Mouse (Mus musculus): ENCODE results near the gene Ms4a12. TPM values are rescaled to one million over a fixed set of nuclear protein-coding genes. Genes with fewer than 3 reads are reported as not detected.

Gene Ms4a12
- polyA plus RNA-seq, 1 experiment from 2014 or later = not detected

GRCm38 (mm10) chr19:11234921-11235735 lies 2.9 kb upstream of the Ms4a12 start:
- Histone ChIP-seq H3K4me2 (no peak overlapping the region), H3K36me3 (no peaks in the 10 kb centered on the region), H3K9ac (no peak overlapping the region), H3K9me3 (no peaks in the 10 kb centered on the region), H3K27ac (replicated peaks) (no peak overlapping the region), H3K27me3 (no peaks in the 10 kb centered on the region), H3K4me3 (no peak overlapping the region), H3K4me1 (replicated peaks) (no peaks in the 10 kb centered on the region)
- WGBS = 77% methylated on average over 5 of the region's 5 CpGs
- ATAC-seq (ENCODE audit: low FRiP score, low read depth) = no peak

- Histone ChIP-seq H3K9me3 (no peaks in the 10 kb centered on the region), H3K4me3 (no peak overlapping the region), H3K4me1 (replicated peaks) (no peaks in the 10 kb centered on the region), H3K27ac (replicated peaks) (no peak overlapping the region), H3K27me3 (no peaks in the 10 kb centered on the region), H3K9ac (no peak overlapping the region), H3K36me3 (no peaks in the 10 kb centered on the region), H3K4me2 (no peak overlapping the region)
- no peak for ATAC-seq (ENCODE audit: low FRiP score, low read depth)
- WGBS = 79% methylated on average over 5 of the region's 5 CpGs
Measured at GRCm38 (mm10) chr19:11234244-11234643, 2.0 kb upstream of the Ms4a12 start.

- WGBS = 67% methylated on average over 12 of the region's 12 CpGs
- ATAC-seq (ENCODE audit: low FRiP score, low read depth) = no peak
- Histone ChIP-seq H3K27ac (replicated peaks) (no peak within 1 kb of the TSS), H3K36me3 (no peaks in the 10 kb centered on the region), H3K4me3 (no peak within 1 kb of the TSS), H3K9me3 (no peaks in the 10 kb centered on the region), H3K27me3 (no peaks in the 10 kb centered on the region), H3K4me1 (replicated peaks) (no peaks in the 10 kb centered on the region), H3K4me2 (no peak within 1 kb of the TSS), H3K9ac (no peak within 1 kb of the TSS)
Measured at GRCm38 (mm10) chr19:11196546-11196945, 35.7 kb downstream of the Ms4a12 start, which contains the start of gene Ms4a13. Gene Ms4a13, minus strand, starts transcription at chr19:11196737.

- no peaks in the 10 kb centered on the region for H3K4me1 ChIP-seq (replicated peaks)
- no peaks in the 10 kb centered on the region for H3K36me3 ChIP-seq
- no peak overlapping the region for H3K9ac ChIP-seq
- H3K4me2 ChIP-seq = no peak overlapping the region
- no peaks in the 10 kb centered on the region for H3K27me3 ChIP-seq
- WGBS = 62% methylated on average over 1 of the region's 1 CpGs
- H3K4me3 ChIP-seq = no peak overlapping the region
- no peak overlapping the region for H3K27ac ChIP-seq (replicated peaks)
- no peak for ATAC-seq (ENCODE audit: low FRiP score, low read depth)
- H3K9me3 ChIP-seq = no peaks in the 10 kb centered on the region
Measured at GRCm38 (mm10) chr19:11192552-11192951, 39.7 kb downstream of the Ms4a12 start.

- H3K36me3 ChIP-seq = no peaks in the 10 kb centered on the region
- 20% methylated on average over 5 of the region's 5 CpGs for WGBS
- H3K4me1 ChIP-seq (replicated peaks) = no peaks in the 10 kb centered on the region
- no peak for ATAC-seq (ENCODE audit: low FRiP score, low read depth)
- H3K27me3 ChIP-seq = no peaks in the 10 kb centered on the region
- H3K27ac ChIP-seq (replicated peaks) = no peak overlapping the region
- H3K9me3 ChIP-seq = no peaks in the 10 kb centered on the region
- no peak overlapping the region for H3K4me2 ChIP-seq
- H3K9ac ChIP-seq = no peak overlapping the region
- no peak overlapping the region for H3K4me3 ChIP-seq
Measured at GRCm38 (mm10) chr19:11184121-11184520, 48.1 kb downstream of the Ms4a12 start.

GRCm38 (mm10) chr19:11177464-11177863 lies 54.8 kb downstream of the Ms4a12 start:
- Histone ChIP-seq H3K36me3 (no peaks in the 10 kb centered on the region), H3K27ac (replicated peaks) (0 out of 2 replicates have a peak overlapping the region, but pooled peaks have one; percentile 30), H3K4me2 (no peak overlapping the region), H3K9ac (no peak overlapping the region), H3K27me3 (no peaks in the 10 kb centered on the region), H3K4me3 (no peak overlapping the region), H3K4me1 (replicated peaks) (no peaks in the 10 kb centered on the region), H3K9me3 (no peaks in the 10 kb centered on the region)
- 51% methylated on average over 2 of the region's 2 CpGs for WGBS
- no peak for ATAC-seq (ENCODE audit: low FRiP score, low read depth)

- ATAC-seq (ENCODE audit: low FRiP score, low read depth) = no peak
- H3K4me2 ChIP-seq = no peak within 1 kb of the TSS
- H3K9me3 ChIP-seq = no peaks in the 10 kb centered on the region
- H3K27me3 ChIP-seq = no peaks in the 10 kb centered on the region
- H3K9ac ChIP-seq = no peak within 1 kb of the TSS
- no peak within 1 kb of the TSS for H3K4me3 ChIP-seq
- H3K27ac ChIP-seq (replicated peaks) = no peak within 1 kb of the TSS
- no peaks in the 10 kb centered on the region for H3K36me3 ChIP-seq
- WGBS = 46% methylated on average over 10 of the region's 10 CpGs
- no peaks in the 10 kb centered on the region for H3K4me1 ChIP-seq (replicated peaks)
Measured at GRCm38 (mm10) chr19:11165172-11165571, 67.1 kb downstream of the Ms4a12 start, which contains the start of gene 1700025F22Rik. Gene 1700025F22Rik, minus strand, starts transcription at chr19:11165320.

Other genes with a start within 250 kb of the Ms4a12 start
- gene Ms4a15, start 239.2 kb downstream of the Ms4a12 start, polyA plus RNA-seq (2015; fragmentation: Nextera tagmentation; extraction: Ambion mirVana) = 0.17 TPM in 1 of 2 replicates, not detected in the other
- gene Ms4a18, start 214.4 kb downstream of the Ms4a12 start, polyA plus RNA-seq (2015; fragmentation: Nextera tagmentation; extraction: Ambion mirVana) = not detected in 2 replicates
- not detected in 2 replicates for gene Ms4a8a, start 151.3 kb downstream of the Ms4a12 start, polyA plus RNA-seq (2015; fragmentation: Nextera tagmentation; extraction: Ambion mirVana)
- gene 1700017D01Rik, start 101.6 kb downstream of the Ms4a12 start, polyA plus RNA-seq (2015; fragmentation: Nextera tagmentation; extraction: Ambion mirVana) = not detected in 2 replicates
- gene 1700025F22Rik, start 67.1 kb downstream of the Ms4a12 start, polyA plus RNA-seq (2015; fragmentation: Nextera tagmentation; extraction: Ambion mirVana) = not detected in 2 replicates
- not detected in 2 replicates for gene Ms4a13, start 35.7 kb downstream of the Ms4a12 start, polyA plus RNA-seq (2015; fragmentation: Nextera tagmentation; extraction: Ambion mirVana)
- gene Ms4a1, start 33.8 kb upstream of the Ms4a12 start, polyA plus RNA-seq (2015; fragmentation: Nextera tagmentation; extraction: Ambion mirVana) = not detected in 2 replicates
- gene Ms4a5, start 51.4 kb upstream of the Ms4a12 start, polyA plus RNA-seq (2015; fragmentation: Nextera tagmentation; extraction: Ambion mirVana) = not detected in 2 replicates
- 0.09 TPM in 1 of 2 replicates, not detected in the other for gene Ms4a14, start 82.0 kb upstream of the Ms4a12 start, polyA plus RNA-seq (2015; fragmentation: Nextera tagmentation; extraction: Ambion mirVana)
- 4.0 and 4.4 TPM in 2 replicates for gene Ms4a7, start 103.7 kb upstream of the Ms4a12 start, polyA plus RNA-seq (2015; fragmentation: Nextera tagmentation; extraction: Ambion mirVana)
- gene Ms4a4a, start 143.1 kb upstream of the Ms4a12 start, polyA plus RNA-seq (2015; fragmentation: Nextera tagmentation; extraction: Ambion mirVana) = 2.3 and 3.0 TPM in 2 replicates
- 2.1 TPM in 1 of 2 replicates, not detected in the other for gene Ms4a4c, start 172.3 kb upstream of the Ms4a12 start, polyA plus RNA-seq (2015; fragmentation: Nextera tagmentation; extraction: Ambion mirVana)
- gene Ms4a4b, start 211.1 kb upstream of the Ms4a12 start, polyA plus RNA-seq (2015; fragmentation: Nextera tagmentation; extraction: Ambion mirVana) = 0.09 TPM in 1 of 2 replicates, not detected in the other
- 1.6 and 4.5 TPM in 2 replicates for gene Ms4a6c, start 236.9 kb upstream of the Ms4a12 start, polyA plus RNA-seq (2015; fragmentation: Nextera tagmentation; extraction: Ambion mirVana)